ENCODE assay signal across 8 mouse cellular contexts in the genomic region with DNA sequence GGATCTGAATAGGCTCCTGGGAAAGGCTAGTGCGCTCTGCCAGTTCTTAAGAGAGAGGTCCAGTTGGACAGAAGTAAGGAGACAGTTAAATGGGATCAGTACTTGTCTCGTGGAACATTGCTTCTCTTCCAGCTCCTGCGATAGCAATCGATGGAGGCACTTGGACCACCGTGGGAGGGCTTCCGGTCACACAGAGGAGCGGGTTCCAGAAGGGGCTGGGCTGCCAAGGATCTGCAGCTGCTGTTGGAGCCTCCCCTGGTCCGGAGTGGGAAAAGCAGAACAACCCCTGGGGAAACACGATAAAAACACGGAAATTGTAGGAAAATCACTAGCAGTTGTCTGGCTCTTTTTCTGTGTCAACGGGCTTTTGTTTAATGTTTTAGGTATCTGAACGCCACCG.
DNase-seq lines count a peak whose midpoint lies in the region; ATAC-seq and TF ChIP-seq lines count a peak whose summit lies in the region.

No protein-coding gene starts in this region.

- TF ChIP-seq CTCF in lung, embryonic 14.5 days (IDR thresholded peaks at IDR 0.05; ENCODE audit: low read depth) = no peak

- peaks cover 21% of the 10 kb centered on the region for H3K4me1 ChIP-seq in embryonic facial prominence, embryonic 14.5 days (ENCODE audit: control insufficient read depth, insufficient read depth, low read length)
- peaks cover 6 to 10% of the 10 kb centered on the region in 2 experiments; a peak in 3 of 4 replicates for H3K4me1 ChIP-seq in heart, embryonic 14.5 days (ENCODE audit: control insufficient read depth in 2 of 2, insufficient read depth in 2 of 2, low read length in 2 of 2)
- H3K4me1 ChIP-seq in kidney, embryonic 14.5 days (ENCODE audit: control insufficient read depth, insufficient read depth, low read length) = peaks cover 15% of the 10 kb centered on the region
- H3K4me1 ChIP-seq in lung, embryonic 14.5 days (ENCODE audit: insufficient read depth) = peaks cover 21% of the 10 kb centered on the region

- H3K4me3 ChIP-seq in embryonic facial prominence, embryonic 14.5 days (ENCODE audit: low read depth, low read length) = peak overlapping the region; percentile 21
- H3K4me3 ChIP-seq in heart, embryonic 14.5 days (ENCODE audit: control insufficient read depth in 1 of 2, insufficient read depth in 1 of 2, low read depth in 1 of 2, low read length in 2 of 2) = no peak overlapping the region
- H3K4me3 ChIP-seq in kidney, embryonic 14.5 days (ENCODE audit: low read length) = peak overlapping the region; percentile 8; the same call in 1 of the 2 replicates
- H3K4me3 ChIP-seq in lung, embryonic 14.5 days (ENCODE audit: low read depth, low read length) = no peak overlapping the region

- 16% methylated on average over 13 of the region's 13 CpGs for WGBS in embryonic facial prominence, embryonic 14.5 days
- 35% methylated on average over 13 of the region's 13 CpGs for WGBS in heart, embryonic 14.5 days
- WGBS in kidney, embryonic 14.5 days = 25% methylated on average over 13 of the region's 13 CpGs
- WGBS in lung, embryonic 14.5 days = 16% methylated on average over 13 of the region's 13 CpGs

- 0 out of 2 replicates have a peak overlapping the region, but pooled peaks have one; percentile 18 for H3K27ac ChIP-seq in embryonic facial prominence, embryonic 14.5 days (replicated peaks; ENCODE audit: low read depth, low read length)
- H3K27ac ChIP-seq in heart, embryonic 14.5 days (replicated peaks in 1 of 2; ENCODE audit: control insufficient read depth in 1 of 2, insufficient read depth in 1 of 2, low read depth in 2 of 2, low read length in 2 of 2) = no peak overlapping the region
- 0 out of 2 replicates have a peak overlapping the region, but pooled peaks have one; percentile 37 for H3K27ac ChIP-seq in kidney, embryonic 14.5 days (ENCODE audit: low read depth, low read length)
- H3K27ac ChIP-seq in lung, embryonic 14.5 days (ENCODE audit: low read depth) = peak overlapping the region; percentile 8; the same call in 1 of the 2 replicates

- DNase-seq in cerebellum, adult 11-12 months = peak; percentile 7
- no peak for DNase-seq in cerebellum, adult 11 months
- peak; percentile 89 for DNase-seq in embryonic facial prominence, embryonic 14.5 days (ENCODE audit: low spot score)
- peak; percentile 82 for DNase-seq in lung, embryonic 14.5 days
- DNase-seq in right cerebral cortex, postnatal 10 days (ENCODE audit: low spot score in 2 of 2) = peak; percentile 44
- DNase-seq in B cell, adult 2 months = no peak

- ATAC-seq in embryonic facial prominence, embryonic 14.5 days (ENCODE audit: low read depth) = peak; percentile 73; the same call in 1 of the 2 replicates
- peak; percentile 61 for ATAC-seq in heart, embryonic 14.5 days (ENCODE audit: insufficient number of reproducible peaks, insufficient read depth, low FRiP score, low read depth)
- 0 out of 2 replicates have a peak, but pooled peaks have one; percentile 41 for ATAC-seq in kidney, embryonic 14.5 days (ENCODE audit: low FRiP score, low TSS enrichment)
- ATAC-seq in lung, embryonic 14.5 days (ENCODE audit: insufficient read depth) = peak; percentile 79; the same call in 1 of the 2 replicates

- no peaks in the 10 kb centered on the region for H3K36me3 ChIP-seq in embryonic facial prominence, embryonic 14.5 days (ENCODE audit: control insufficient read depth, insufficient read depth, low read length)
- H3K36me3 ChIP-seq in heart, embryonic 14.5 days (ENCODE audit: control insufficient read depth, insufficient read depth, low read length) = no peaks in the 10 kb centered on the region
- no peaks in the 10 kb centered on the region for H3K36me3 ChIP-seq in kidney, embryonic 14.5 days (ENCODE audit: control insufficient read depth, insufficient read depth, low read length)
- no peaks in the 10 kb centered on the region for H3K36me3 ChIP-seq in lung, embryonic 14.5 days (ENCODE audit: insufficient read depth)

- no peaks in the 10 kb centered on the region for H3K9me3 ChIP-seq in embryonic facial prominence, embryonic 14.5 days (ENCODE audit: control insufficient read depth, low read length)
- H3K9me3 ChIP-seq in heart, embryonic 14.5 days (ENCODE audit: control insufficient read depth, low read length) = no peaks in the 10 kb centered on the region
- no peaks in the 10 kb centered on the region for H3K9me3 ChIP-seq in kidney, embryonic 14.5 days (ENCODE audit: control insufficient read depth, low read length)
- no peaks in the 10 kb centered on the region for H3K9me3 ChIP-seq in lung, embryonic 14.5 days (ENCODE audit: low read depth, low read length)

- H3K9ac ChIP-seq in embryonic facial prominence, embryonic 14.5 days (ENCODE audit: low read depth, low read length) = 0 out of 2 replicates have a peak overlapping the region, but pooled peaks have one; percentile 6
- H3K9ac ChIP-seq in heart, embryonic 14.5 days (ENCODE audit: low read length) = no peak overlapping the region
- H3K9ac ChIP-seq in kidney, embryonic 14.5 days (ENCODE audit: low read depth, low read length) = no peak overlapping the region
- no peak overlapping the region; the same call in 1 of the 2 replicates for H3K9ac ChIP-seq in lung, embryonic 14.5 days

- H3K4me2 ChIP-seq in embryonic facial prominence, embryonic 14.5 days (ENCODE audit: low read depth, low read length) = peak overlapping the region; percentile 51
- peak overlapping the region; percentile 39 for H3K4me2 ChIP-seq in heart, embryonic 14.5 days (ENCODE audit: low read length)
- H3K4me2 ChIP-seq in kidney, embryonic 14.5 days (replicated peaks; ENCODE audit: low read depth, low read length) = peak overlapping the region; percentile 21
- H3K4me2 ChIP-seq in lung, embryonic 14.5 days = peak overlapping the region; percentile 55

- H3K27me3 ChIP-seq in embryonic facial prominence, embryonic 14.5 days (replicated peaks; ENCODE audit: control insufficient read depth, insufficient read depth, low read length) = no peaks in the 10 kb centered on the region
- H3K27me3 ChIP-seq in heart, embryonic 14.5 days (ENCODE audit: control insufficient read depth, insufficient read depth, low read length) = no peaks in the 10 kb centered on the region
- no peaks in the 10 kb centered on the region for H3K27me3 ChIP-seq in kidney, embryonic 14.5 days (ENCODE audit: control insufficient read depth, insufficient read depth, low read length)
- H3K27me3 ChIP-seq in lung, embryonic 14.5 days (ENCODE audit: insufficient read depth, low read length) = no peaks in the 10 kb centered on the region

Comparison
In these comparisons a context has a peak if more than half of its experiments do, and no peak if none do; other contexts are left out.
1. DNase-seq: peak in cerebellum, adult 11-12 months (single experiment), embryonic facial prominence, embryonic 14.5 days (single experiment), lung, embryonic 14.5 days (single experiment) and right cerebral cortex, postnatal 10 days (2 of 2); none in cerebellum, adult 11 months (single experiment) and B cell, adult 2 months (0 of 2).
2. H3K27ac ChIP-seq: peak in embryonic facial prominence, embryonic 14.5 days (single experiment), kidney, embryonic 14.5 days (single experiment) and lung, embryonic 14.5 days (single experiment); none in heart, embryonic 14.5 days (0 of 2).
3. H3K4me3 ChIP-seq: peak in embryonic facial prominence, embryonic 14.5 days (single experiment) and kidney, embryonic 14.5 days (single experiment); none in heart, embryonic 14.5 days (0 of 2) and lung, embryonic 14.5 days (single experiment).
4. Peak in every context shown above with its lines, with median percentiles within 50 percentile points of each other: ATAC-seq and H3K4me2 ChIP-seq.